Mouse (Mus musculus) MEL (cell line): ENCODE results near the gene Nup35.

Source experiments
- CHD2 ChIP-seq: IDR thresholded peaks from 2 replicates; pipeline ENCODE4 v1.6.1; 2011; ENCODE audit warnings: low read length, improper control_type of control experiment
- CTCF ChIP-seq, 3 experiments: IDR thresholded peaks in 2 of 3; conservative IDR thresholded peaks in 1 of 3; 2 replicates each; pipeline ENCODE4 v1.5.1; 2011 to 2012; ENCODE audit warnings: low read length in 3 of 3, low read depth in 2 of 3, mild to moderate bottlenecking in 2 of 3, improper control_type of control experiment in 1 of 3, inconsistent platforms in 1 of 3, mixed read lengths in 1 of 3, moderate library complexity in 1 of 3; ENCODE audit not compliant: control insufficient read depth in 1 of 3, insufficient read depth in 1 of 3, poor library complexity in 1 of 3, severe bottlenecking in 1 of 3
- E2F4 ChIP-seq: IDR thresholded peaks from 2 replicates; pipeline ENCODE4 v1.6.1; 2011; ENCODE audit warnings: low read depth, low read length, improper control_type of control experiment, borderline replicate concordance
- EP300 ChIP-seq, 2 experiments: IDR thresholded peaks; 2 replicates each; pipeline ENCODE4 v1.6.1; 2011; ENCODE audit warnings: improper control_type of control experiment in 2 of 2, low read length in 2 of 2, low read depth in 1 of 2, mild to moderate bottlenecking in 1 of 2
- MYC ChIP-seq: IDR thresholded peaks from 2 replicates; pipeline ENCODE4 v1.6.1; 2011; ENCODE audit warnings: low read depth, mild to moderate bottlenecking, low read length, improper control_type of control experiment, moderate library complexity
- POLR2A ChIP-seq, 2 experiments: IDR thresholded peaks; 2 replicates each; pipeline ENCODE4 v1.6.1; 2011 to 2012; ENCODE audit warnings: low read length in 2 of 2, mild to moderate bottlenecking in 2 of 2, control low read depth in 1 of 2, improper control_type of control experiment in 1 of 2, low read depth in 1 of 2, moderate library complexity in 1 of 2; ENCODE audit not compliant: control insufficient read depth in 1 of 2, insufficient read depth in 1 of 2, poor library complexity in 1 of 2
- USF1 ChIP-seq: IDR thresholded peaks from 2 replicates; pipeline ENCODE4 v1.6.1; 2014; ENCODE audit warnings: low read depth, mild to moderate bottlenecking, inconsistent platforms, low read length, improper control_type of control experiment, moderate library complexity

GRCm38 (mm10) chr2:80567411-80567810 is 49.6 kb upstream of the Nup35 start:
- TF ChIP-seq CHD2: no peak
- TF ChIP-seq USF1: no peak
- no peak for TF ChIP-seq EP300 (IDR thresholded peaks at IDR 0.05; ENCODE audit: low read depth in 1 of 2, low read length in 2 of 2)
- TF ChIP-seq MYC: no peak
- no peak for TF ChIP-seq E2F4
- TF ChIP-seq CTCF (IDR thresholded peaks at IDR 0.05 in 2 of 3, conservative IDR thresholded peaks at IDR 0.05 in 1 of 3; ENCODE audit: control insufficient read depth in 1 of 3, insufficient read depth in 1 of 3, low read depth in 2 of 3, low read length in 3 of 3, poor library complexity in 1 of 3, severe bottlenecking in 1 of 3): no peak
- TF ChIP-seq POLR2A (IDR thresholded peaks at IDR 0.05; ENCODE audit: control insufficient read depth in 1 of 2, insufficient read depth in 1 of 2, low read depth in 1 of 2, low read length in 2 of 2, poor library complexity in 1 of 2): no peak
